Mouse (Mus musculus) limb, embryonic 14.5 days (tissue): ENCODE results near the gene Tomm20. TPM values are rescaled to one million over a fixed set of nuclear protein-coding genes. Genes with fewer than 3 reads are reported as not detected.
"Not testable (repeated sequence)": the region's sequence is repeated elsewhere in the genome, so short reads cannot be mapped to it uniquely, and the experiment has no call there.

Experiments
- ATAC-seq: fragments of 200-750 bp; cut with Nextera tagmentation; 2 replicates; pipeline ENCODE4 v1.8.0; 2017; ENCODE audit warnings: low read depth, moderate number of reproducible peaks, moderate TSS enrichment; ENCODE audit not compliant: low FRiP score
- DNase-seq: peaks from one replicate; pipeline ENCODE4 v3.0.0-alpha.2; 2015; ENCODE audit warnings: low spot score
- H3K27ac ChIP-seq: fragments of 300-500 bp; sonication (generic); replicated peaks from 2 replicates; pipeline ENCODE4 v1.5.1; 2014; ENCODE audit warnings: low read depth, mild to moderate bottlenecking, low read length, moderate library complexity, mixed read lengths
- H3K27me3 ChIP-seq: fragments of 300-500 bp; sonication (generic); 2 replicates; pipeline ENCODE4 v1.6.1; 2014; ENCODE audit warnings: low read length, mixed read lengths; ENCODE audit not compliant: control insufficient read depth, insufficient read depth
- H3K36me3 ChIP-seq: fragments of 300-500 bp; sonication (generic); 2 replicates; pipeline ENCODE4 v1.6.1; 2014; ENCODE audit warnings: mild to moderate bottlenecking, low read length, moderate library complexity, mixed read lengths; ENCODE audit not compliant: control insufficient read depth, insufficient read depth
- H3K4me1 ChIP-seq: fragments of 300-500 bp; sonication (generic); 2 replicates; pipeline ENCODE4 v1.6.1; 2014; ENCODE audit warnings: antibody characterized with exemption, low read length, mixed read lengths; ENCODE audit not compliant: control insufficient read depth, insufficient read depth
- H3K4me2 ChIP-seq: fragments of 300-500 bp; sonication (generic); replicated peaks from 2 replicates; pipeline ENCODE4 v1.6.1; 2014; ENCODE audit warnings: low read depth, mild to moderate bottlenecking, low read length, moderate library complexity; ENCODE audit not compliant: severe bottlenecking
- H3K4me3 ChIP-seq: fragments of 300-500 bp; sonication (generic); replicated peaks from 2 replicates; pipeline ENCODE4 v1.5.1; 2014; ENCODE audit warnings: low read length
- H3K9ac ChIP-seq: fragments of 300-500 bp; sonication (generic); 2 replicates; pipeline ENCODE4 v1.6.1; 2014; ENCODE audit warnings: mild to moderate bottlenecking, low read depth, low read length, moderate library complexity; ENCODE audit not compliant: severe bottlenecking
- H3K9me3 ChIP-seq: fragments of 300-500 bp; sonication (generic); 2 replicates; pipeline ENCODE4 v1.6.1; 2016; ENCODE audit warnings: low read length; ENCODE audit not compliant: control insufficient read depth
- POLR2A ChIP-seq: fragments of 200-500 bp; IDR thresholded peaks from 2 replicates; pipeline ENCODE4 v1.8.0; 2012; ENCODE audit warnings: inconsistent platforms, mild to moderate bottlenecking, moderate library complexity, borderline replicate concordance; ENCODE audit not compliant: insufficient read depth, insufficient read length; ENCODE audit errors: extremely low read depth
- WGBS: fragments of 180-500 bp; shearing (Covaris S2); extraction: QIAGEN DNeasy Blood & Tissue Kit; methylation state at CpG from one replicate; pipeline ENCODE4 v1.1.7; 2014; 5-methylcytosine and 5-hydroxymethylcytosine counted together
- polyA plus RNA-seq, 2 experiments: library from polyadenylated mRNA; depleted of rRNA in 1 of 2; stranded (reverse) in 1 of 2; unstranded in 1 of 2; fragments of >200 nt; fragmentation: Nextera tagmentation in 1 of 2; extraction: Ambion mirVana in 1 of 2; gene quantifications; 2 replicates each; pipeline versions ENCODE4 v1.2.1 to v1.2.3; 2012 to 2014

Gene Tomm20
- polyA plus RNA-seq, 2 experiments: 210 to 251 TPM

DNA sequence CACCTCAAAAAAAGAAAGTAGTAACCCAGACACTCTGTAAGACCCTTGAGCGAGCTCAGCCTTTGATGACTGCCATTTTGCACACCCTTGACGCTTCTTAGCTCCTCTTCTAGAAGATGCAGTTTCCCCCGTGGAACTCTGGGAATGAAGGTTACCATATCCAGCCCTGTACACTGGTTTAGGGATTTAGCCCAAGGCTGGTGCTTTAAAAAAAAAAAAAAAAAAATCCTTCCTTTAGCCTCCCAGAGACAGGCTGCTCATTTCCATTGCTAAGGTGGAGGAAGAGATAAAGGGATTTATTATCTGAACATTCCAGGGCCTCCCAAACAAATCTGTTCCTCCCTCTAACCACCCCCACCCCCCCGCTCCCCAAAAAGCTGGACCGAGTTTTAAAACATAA, 61.9 kb downstream of the Tomm20 start:
- Histone ChIP-seq H3K4me3 (no peak overlapping the region), H3K9me3 (no peaks in the 10 kb centered on the region), H3K27me3 (no peaks in the 10 kb centered on the region), H3K36me3 (no peaks in the 10 kb centered on the region), H3K27ac (no peak overlapping the region), H3K4me2 (no peak overlapping the region), H3K4me1 (peaks cover 32% of the 10 kb centered on the region), H3K9ac (no peak overlapping the region)
- no peak for TF ChIP-seq POLR2A
- ATAC-seq (no peak), DNase-seq (no peak)
- whole genome bisulfite sequencing: 73% methylated on average over 5 of the region's 5 CpGs

DNA sequence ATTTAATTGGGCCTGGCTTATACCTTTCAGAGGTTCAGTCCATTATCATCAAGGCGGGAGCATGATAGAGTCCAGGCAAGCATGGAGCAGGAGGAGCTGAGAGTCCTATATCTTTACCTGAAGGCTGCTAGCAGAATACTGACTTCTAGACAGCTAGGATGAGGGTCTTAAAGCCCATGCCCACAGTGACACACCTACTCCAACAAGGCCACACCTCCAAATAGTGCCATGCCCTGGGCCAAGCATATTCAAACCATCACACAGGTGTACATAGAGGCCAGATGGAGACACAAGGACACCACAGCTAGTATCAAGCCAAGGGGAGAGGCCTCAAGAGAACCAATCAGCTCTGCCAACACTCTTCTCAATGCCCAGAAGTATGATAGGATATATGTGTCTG, 63.1 kb downstream of the Tomm20 start:
- not testable (repeated sequence) for H3K4me3 ChIP-seq, H3K36me3 ChIP-seq, H3K4me2 ChIP-seq, H3K27ac ChIP-seq, H3K9me3 ChIP-seq, H3K9ac ChIP-seq, ATAC-seq, H3K27me3 ChIP-seq, DNase-seq
- H3K4me1 ChIP-seq: peaks cover 27% of the 10 kb centered on the region
- WGBS: 81% methylated on average over 1 of the region's 1 CpGs

DNA sequence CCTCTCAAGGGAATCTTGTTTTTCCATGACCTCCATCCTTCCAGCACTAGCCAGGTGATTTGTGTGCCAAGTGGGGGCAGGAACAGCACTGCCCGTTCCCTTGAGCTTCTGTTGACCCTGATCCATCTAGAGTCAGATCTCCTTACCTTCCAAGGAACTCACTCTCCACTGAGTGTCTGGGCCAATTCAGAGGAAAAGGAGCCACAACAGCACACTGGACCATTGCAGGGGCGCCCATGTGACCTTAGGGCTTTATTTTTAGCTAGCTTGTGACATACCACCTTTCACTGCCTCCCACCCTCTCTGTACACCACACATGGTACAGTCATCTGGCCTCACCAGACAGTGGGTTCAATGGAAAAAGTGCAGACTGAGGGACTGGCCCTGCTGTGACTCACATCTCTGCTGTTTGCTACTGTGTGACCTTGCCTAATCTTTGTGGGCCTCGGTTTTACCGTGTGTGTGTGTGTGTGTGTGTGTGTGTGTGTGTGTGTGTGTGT, 64.0 kb downstream of the Tomm20 start:
- DNase-seq (no peak), ATAC-seq (no peak)
- Histone ChIP-seq H3K4me3 (no peak overlapping the region), H3K27ac (no peak overlapping the region), H3K36me3 (no peaks in the 10 kb centered on the region), H3K9ac (no peak overlapping the region), H3K27me3 (no peaks in the 10 kb centered on the region), H3K9me3 (no peaks in the 10 kb centered on the region), H3K4me2 (no peak overlapping the region), H3K4me1 (peaks cover 22% of the 10 kb centered on the region)
- TF ChIP-seq POLR2A: no peak
- WGBS: 73% methylated on average over 4 of the region's 4 CpGs

Other genes starting within 250 kb of the Tomm20 start
- 7.3 and 12.8 TPM in 2 replicates for gene Rbm34, start 25.2 kb upstream of the Tomm20 start, polyA plus RNA-seq (2012; rRNA removed)
- gene Rbm34, start 25.2 kb upstream of the Tomm20 start, polyA plus RNA-seq (2014; fragmentation: Nextera tagmentation; extraction: Ambion mirVana): 25.4 and 25.9 TPM in 2 replicates
- 39.1 and 46.6 TPM in 2 replicates for gene Pard3, start 118.0 kb upstream of the Tomm20 start, polyA plus RNA-seq (2012; rRNA removed)
- gene Pard3, start 118.0 kb upstream of the Tomm20 start, polyA plus RNA-seq (2014; fragmentation: Nextera tagmentation; extraction: Ambion mirVana): 43.3 and 45.7 TPM in 2 replicates